Mouse (Mus musculus): ENCODE data around the gene Myo9a. TPM values are rescaled to one million over a fixed set of nuclear protein-coding genes. Genes with fewer than 3 reads are reported as not detected.
"Not testable (repeated sequence)": the region's sequence is repeated elsewhere in the genome, so short reads cannot be mapped to it uniquely, and the experiment has no call there.

Gene Myo9a
- polyA plus RNA-seq, 1 experiment: 4.6 TPM

DNA sequence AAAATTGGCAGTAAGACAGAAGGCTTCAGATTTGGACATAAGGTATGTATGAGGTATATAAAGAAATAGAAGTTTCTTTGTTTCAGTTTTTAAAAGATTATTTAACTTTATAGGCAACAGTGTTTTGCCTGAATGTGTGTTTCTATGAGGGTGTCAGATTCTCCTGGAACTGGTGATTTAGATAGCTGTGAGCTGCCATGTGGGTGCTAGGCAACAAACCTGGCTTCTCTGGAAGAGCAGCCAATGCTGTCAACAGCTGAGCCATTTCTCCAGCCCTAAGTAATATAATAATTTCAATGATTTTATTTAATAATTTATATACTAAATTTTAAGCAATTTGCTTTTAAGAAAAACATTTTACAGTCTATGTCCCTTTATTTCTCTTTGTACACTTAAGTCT is 133.9 kb downstream of the Myo9a start:
- Histone ChIP-seq H3K27ac (ENCODE audit: insufficient read depth, low read depth, low read length) (no peak overlapping the region), H3K4me1 (ENCODE audit: control insufficient read depth, insufficient read depth, low read length) (no peaks in the 10 kb centered on the region), H3K27me3 (replicated peaks; ENCODE audit: control insufficient read depth, insufficient read depth, low read length) (no peaks in the 10 kb centered on the region), H3K4me3 (ENCODE audit: insufficient read depth, low read depth, low read length) (no peak overlapping the region), H3K36me3 (ENCODE audit: control insufficient read depth, insufficient read depth, low read length) (peaks cover 5% of the 10 kb centered on the region)
- TF ChIP-seq POLR2A (IDR thresholded peaks at IDR 0.05; ENCODE audit: low read depth, low read length): no peak
- TF ChIP-seq CTCF (conservative IDR thresholded peaks at IDR 0.05; ENCODE audit: insufficient read depth, insufficient read length, low read depth, low read length): no peak
- no peak for DNase-seq

DNA sequence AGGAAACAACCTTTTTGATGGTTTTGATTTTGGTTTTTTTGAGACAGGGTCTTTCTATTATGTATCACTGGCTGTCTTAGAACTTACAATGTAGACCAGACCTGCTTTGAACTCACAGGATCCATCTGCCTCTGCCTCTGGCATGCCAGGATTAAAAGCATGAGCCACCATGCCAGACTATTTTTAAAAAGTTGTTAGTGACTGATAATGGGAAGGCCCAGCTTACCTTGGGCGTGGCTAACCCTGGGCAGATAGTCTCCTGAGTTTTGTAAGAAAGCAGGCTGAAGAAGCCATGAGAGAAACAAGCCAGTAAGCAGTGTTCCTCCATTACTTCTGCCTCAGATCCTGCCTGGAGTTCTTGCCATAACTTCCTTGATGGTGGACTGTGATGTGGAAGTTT is 152.7 kb downstream of the Myo9a start:
- Histone ChIP-seq H3K27ac (ENCODE audit: insufficient read depth, low read depth, low read length) (no peak overlapping the region), H3K4me3 (ENCODE audit: insufficient read depth, low read depth, low read length) (no peak overlapping the region), H3K27me3 (replicated peaks; ENCODE audit: control insufficient read depth, insufficient read depth, low read length) (no peaks in the 10 kb centered on the region), H3K4me1 (ENCODE audit: control insufficient read depth, insufficient read depth, low read length) (no peaks in the 10 kb centered on the region), H3K36me3 (ENCODE audit: control insufficient read depth, insufficient read depth, low read length) (peaks cover 3% of the 10 kb centered on the region)
- TF ChIP-seq POLR2A (IDR thresholded peaks at IDR 0.05; ENCODE audit: low read depth, low read length) (no peak), CTCF (conservative IDR thresholded peaks at IDR 0.05; ENCODE audit: insufficient read depth, insufficient read length, low read depth, low read length) (no peak)
- DNase-seq: no peak
- 95% methylated on average over 1 of the region's 1 CpGs for WGBS

DNA sequence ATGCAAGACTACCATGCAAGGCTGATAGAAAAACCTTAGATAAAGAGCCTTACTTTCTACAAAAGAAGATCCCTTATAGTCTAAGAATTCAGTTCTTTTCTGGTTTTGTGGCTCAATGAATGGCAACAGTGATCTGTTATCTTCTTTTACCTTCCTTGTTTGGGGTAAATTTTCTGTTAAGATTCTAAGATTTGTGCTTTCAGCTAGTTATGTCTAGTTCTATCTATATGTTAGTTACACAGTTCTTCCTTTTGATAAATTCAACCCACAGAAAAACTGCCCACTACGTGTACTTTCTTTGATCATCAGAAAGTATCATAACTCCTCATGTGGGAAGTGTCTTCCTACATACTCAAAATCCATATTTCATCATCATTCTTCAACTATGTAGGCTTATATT is 164.1 kb downstream of the Myo9a start:
- H3K36me3 ChIP-seq (ENCODE audit: control insufficient read depth, insufficient read depth, low read length): no peaks in the 10 kb centered on the region; the same call in 1 of the 2 replicates

GRCm38 (mm10) chr9:59930248-59930647 is 179.6 kb downstream of the Myo9a start:
- no peak for DNase-seq
- H3K27ac ChIP-seq (ENCODE audit: insufficient read depth, low read depth, low read length): no peak overlapping the region
- H3K4me3 ChIP-seq (ENCODE audit: insufficient read depth, low read depth, low read length): no peak overlapping the region
- H3K36me3 ChIP-seq (ENCODE audit: control insufficient read depth, insufficient read depth, low read length): peaks cover 1% of the 10 kb centered on the region; the same call in 1 of the 2 replicates
- 76% methylated on average over 3 of the region's 3 CpGs for WGBS
- no peaks in the 10 kb centered on the region for H3K4me1 ChIP-seq (ENCODE audit: control insufficient read depth, insufficient read depth, low read length)
- no peaks in the 10 kb centered on the region for H3K27me3 ChIP-seq (replicated peaks; ENCODE audit: control insufficient read depth, insufficient read depth, low read length)
- no peak for TF ChIP-seq POLR2A (IDR thresholded peaks at IDR 0.05; ENCODE audit: low read depth, low read length)
- TF ChIP-seq CTCF (conservative IDR thresholded peaks at IDR 0.05; ENCODE audit: insufficient read depth, insufficient read length, low read depth, low read length): no peak

More for the DNA sequence above, 164.1 kb downstream of the Myo9a start:
- Histone ChIP-seq H3K4me3 (ENCODE audit: insufficient read depth, low read depth, low read length) (no peak overlapping the region), H3K4me1 (ENCODE audit: control insufficient read depth, insufficient read depth, low read length) (no peaks in the 10 kb centered on the region), H3K27ac (ENCODE audit: insufficient read depth, low read depth, low read length) (no peak overlapping the region), H3K27me3 (replicated peaks; ENCODE audit: control insufficient read depth, insufficient read depth, low read length) (no peaks in the 10 kb centered on the region)
- 98% methylated on average over 1 of the region's 1 CpGs for WGBS
- no peak for DNase-seq
- TF ChIP-seq CTCF (conservative IDR thresholded peaks at IDR 0.05; ENCODE audit: insufficient read depth, insufficient read length, low read depth, low read length): no peak
- no peak for TF ChIP-seq POLR2A (IDR thresholded peaks at IDR 0.05; ENCODE audit: low read depth, low read length)

GRCm38 (mm10) chr9:59935866-59936265 is 185.2 kb downstream of the Myo9a start:
- not testable (repeated sequence) for H3K27me3 ChIP-seq (replicated peaks; ENCODE audit: control insufficient read depth, insufficient read depth, low read length)
- WGBS: 86% methylated on average over 8 of the region's 8 CpGs

DNA sequence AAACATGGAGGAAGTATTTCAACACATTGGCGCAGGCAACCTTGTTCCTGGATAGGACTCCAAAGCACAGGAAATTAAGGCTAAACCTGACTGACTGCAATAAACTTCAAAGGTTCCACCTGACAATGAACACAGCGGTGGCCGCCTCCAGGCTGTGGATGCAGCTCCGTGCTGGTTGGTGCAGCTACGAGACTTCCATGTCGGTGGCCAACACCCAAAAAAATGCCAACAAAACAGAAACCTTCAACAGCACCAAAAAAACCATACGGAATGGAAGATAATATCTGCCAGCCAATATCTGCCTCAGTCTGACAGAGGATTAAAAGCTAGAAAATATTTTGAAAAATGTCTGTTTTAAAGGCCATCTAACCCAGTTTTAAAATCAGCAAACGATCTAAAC is 187.8 kb downstream of the Myo9a start:
- H3K36me3 ChIP-seq (ENCODE audit: control insufficient read depth, insufficient read depth, low read length): no peaks in the 10 kb centered on the region
- no peaks in the 10 kb centered on the region for H3K4me1 ChIP-seq (ENCODE audit: control insufficient read depth, insufficient read depth, low read length)
- WGBS: 83% methylated on average over 8 of the region's 8 CpGs
- no peaks in the 10 kb centered on the region; the same call in 1 of the 2 replicates for H3K27me3 ChIP-seq (replicated peaks; ENCODE audit: control insufficient read depth, insufficient read depth, low read length)
- H3K4me3 ChIP-seq (ENCODE audit: insufficient read depth, low read depth, low read length): no peak overlapping the region
- no peak for DNase-seq
- H3K27ac ChIP-seq (ENCODE audit: insufficient read depth, low read depth, low read length): no peak overlapping the region
- no peak for TF ChIP-seq POLR2A (IDR thresholded peaks at IDR 0.05; ENCODE audit: low read depth, low read length)
- TF ChIP-seq CTCF (conservative IDR thresholded peaks at IDR 0.05; ENCODE audit: insufficient read depth, insufficient read length, low read depth, low read length): no peak

More at GRCm38 (mm10) chr9:59935866-59936265, 185.2 kb downstream of the Myo9a start:
- not testable (repeated sequence) for H3K36me3 ChIP-seq (ENCODE audit: control insufficient read depth, insufficient read depth, low read length); H3K4me1 ChIP-seq (ENCODE audit: control insufficient read depth, insufficient read depth, low read length); H3K27ac ChIP-seq (ENCODE audit: insufficient read depth, low read depth, low read length); H3K4me3 ChIP-seq (ENCODE audit: insufficient read depth, low read depth, low read length); DNase-seq

DNA sequence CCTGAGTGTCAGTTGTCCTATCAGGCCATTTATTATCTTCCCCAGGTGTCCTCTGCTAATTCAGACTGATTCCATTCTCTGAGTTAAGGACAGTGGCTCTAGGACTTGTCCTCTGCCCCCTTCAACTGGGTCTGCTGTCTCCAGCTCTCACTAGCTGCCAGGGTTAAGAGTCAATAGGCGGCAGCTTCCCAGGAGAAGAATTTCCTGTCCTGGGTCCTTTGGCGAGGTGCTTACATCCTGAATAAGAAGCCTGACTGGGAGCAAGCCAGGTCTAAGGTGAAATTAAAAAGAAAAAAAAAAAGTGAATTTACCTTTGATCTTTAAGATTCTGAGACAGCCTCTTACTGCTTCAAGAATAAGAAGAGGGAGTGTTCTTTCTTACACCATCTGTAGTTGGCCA is 189.0 kb downstream of the Myo9a start:
- Histone ChIP-seq H3K27ac (ENCODE audit: insufficient read depth, low read depth, low read length) (no peak overlapping the region), H3K36me3 (ENCODE audit: control insufficient read depth, insufficient read depth, low read length) (no peaks in the 10 kb centered on the region), H3K4me1 (ENCODE audit: control insufficient read depth, insufficient read depth, low read length) (no peaks in the 10 kb centered on the region), H3K4me3 (ENCODE audit: insufficient read depth, low read depth, low read length) (no peak overlapping the region), H3K27me3 (replicated peaks; ENCODE audit: control insufficient read depth, insufficient read depth, low read length) (no peaks in the 10 kb centered on the region; the same call in 1 of the 2 replicates)
- DNase-seq: no peak
- WGBS: 55% methylated on average over 2 of the region's 2 CpGs
- TF ChIP-seq CTCF (conservative IDR thresholded peaks at IDR 0.05; ENCODE audit: insufficient read depth, insufficient read length, low read depth, low read length) (no peak), POLR2A (IDR thresholded peaks at IDR 0.05; ENCODE audit: low read depth, low read length) (no peak)
